Mouse (Mus musculus): Measurements from ENCODE around the gene Brd1. TPM values are rescaled to one million over a fixed set of nuclear protein-coding genes. Genes with fewer than 3 reads are reported as not detected.

The Brd1 gene
- polyA plus RNA-seq, 1 experiment: 34.7 TPM

DNA sequence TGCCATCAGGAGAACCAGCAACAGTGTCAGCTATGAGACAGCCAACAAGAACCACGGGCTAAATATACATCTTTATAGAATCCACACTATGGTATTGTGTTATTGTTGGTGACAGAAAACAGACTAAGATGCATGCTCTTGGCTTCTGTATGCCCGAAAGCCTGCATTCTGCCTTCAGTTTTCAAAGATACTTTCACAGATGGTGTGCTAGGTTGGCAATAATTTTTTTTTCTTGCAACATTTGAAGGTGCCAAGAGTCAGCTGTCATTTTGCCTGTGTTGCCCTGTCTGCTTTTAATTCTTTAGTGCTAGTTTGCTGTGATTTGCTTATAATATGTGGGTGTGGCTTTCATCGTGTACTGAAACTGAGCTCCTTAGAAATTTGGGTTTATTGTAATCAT, 66.4 kb downstream of the Brd1 start:
- no peaks in the 10 kb centered on the region for H3K4me1 ChIP-seq (ENCODE audit: control insufficient read depth, insufficient read depth, low read length)
- TF ChIP-seq CTCF (IDR thresholded peaks at IDR 0.05; ENCODE audit: borderline replicate concordance, insufficient read depth, low read length): no peak
- TF ChIP-seq POLR2A (IDR thresholded peaks at IDR 0.05; ENCODE audit: low read depth, low read length): no peak

DNA sequence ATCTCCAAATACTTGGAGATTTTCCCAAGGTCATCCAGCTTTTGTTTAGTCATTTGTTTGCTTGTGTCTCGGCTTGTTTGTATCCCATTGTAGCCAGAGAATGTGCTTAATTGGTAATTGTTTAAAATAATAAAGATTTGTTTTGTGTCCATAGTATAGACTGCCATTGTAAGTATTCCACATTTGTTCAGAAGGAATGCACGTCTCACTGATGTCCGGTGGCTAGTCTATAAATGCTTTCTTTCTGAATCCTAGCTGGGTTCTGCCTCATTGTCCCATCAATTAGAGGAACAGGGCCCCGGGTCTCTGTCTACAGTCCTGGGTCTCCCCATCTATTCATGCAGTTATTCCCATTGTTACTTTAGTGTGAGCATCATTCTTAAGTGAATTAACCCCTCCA, 68.2 kb downstream of the Brd1 start:
- no peak overlapping the region for H3K27ac ChIP-seq (ENCODE audit: insufficient read depth, low read length)
- TF ChIP-seq POLR2A (IDR thresholded peaks at IDR 0.05; ENCODE audit: low read depth, low read length) (no peak), CTCF (IDR thresholded peaks at IDR 0.05; ENCODE audit: borderline replicate concordance, insufficient read depth, low read length) (no peak)
- H3K4me1 ChIP-seq (ENCODE audit: control insufficient read depth, insufficient read depth, low read length): no peaks in the 10 kb centered on the region
- H3K4me3 ChIP-seq (ENCODE audit: insufficient read depth, low read length): no peak overlapping the region

More for the DNA sequence above, 66.4 kb downstream of the Brd1 start:
- Histone ChIP-seq H3K27ac (ENCODE audit: insufficient read depth, low read length) (no peak overlapping the region), H3K4me3 (ENCODE audit: insufficient read depth, low read length) (no peak overlapping the region)

DNA sequence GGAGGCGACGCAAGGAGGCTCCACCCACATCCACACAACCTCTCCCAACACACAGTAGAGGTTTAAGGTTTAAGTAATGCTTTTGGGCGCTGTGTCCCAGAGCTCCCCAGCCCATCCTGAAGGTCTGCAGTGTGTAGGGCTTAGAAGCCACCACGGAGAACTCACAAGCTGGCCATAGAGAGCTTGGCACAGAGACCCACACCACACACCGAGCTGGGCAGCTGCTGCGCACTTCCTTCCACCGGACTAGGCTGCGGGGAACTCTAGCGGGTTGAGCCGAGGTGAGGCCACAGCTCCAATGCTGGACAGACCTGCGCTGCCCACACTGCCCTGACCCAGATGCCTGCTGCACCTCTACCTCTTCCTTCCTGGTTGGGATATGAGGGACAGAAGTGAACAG, 71.0 kb downstream of the Brd1 start:
- Histone ChIP-seq H3K4me1 (ENCODE audit: control insufficient read depth, insufficient read depth, low read length) (no peaks in the 10 kb centered on the region), H3K27ac (ENCODE audit: insufficient read depth, low read length) (no peak overlapping the region), H3K4me3 (ENCODE audit: insufficient read depth, low read length) (no peak overlapping the region)
- TF ChIP-seq POLR2A (IDR thresholded peaks at IDR 0.05; ENCODE audit: low read depth, low read length) (no peak), CTCF (IDR thresholded peaks at IDR 0.05; ENCODE audit: borderline replicate concordance, insufficient read depth, low read length) (no peak)

DNA sequence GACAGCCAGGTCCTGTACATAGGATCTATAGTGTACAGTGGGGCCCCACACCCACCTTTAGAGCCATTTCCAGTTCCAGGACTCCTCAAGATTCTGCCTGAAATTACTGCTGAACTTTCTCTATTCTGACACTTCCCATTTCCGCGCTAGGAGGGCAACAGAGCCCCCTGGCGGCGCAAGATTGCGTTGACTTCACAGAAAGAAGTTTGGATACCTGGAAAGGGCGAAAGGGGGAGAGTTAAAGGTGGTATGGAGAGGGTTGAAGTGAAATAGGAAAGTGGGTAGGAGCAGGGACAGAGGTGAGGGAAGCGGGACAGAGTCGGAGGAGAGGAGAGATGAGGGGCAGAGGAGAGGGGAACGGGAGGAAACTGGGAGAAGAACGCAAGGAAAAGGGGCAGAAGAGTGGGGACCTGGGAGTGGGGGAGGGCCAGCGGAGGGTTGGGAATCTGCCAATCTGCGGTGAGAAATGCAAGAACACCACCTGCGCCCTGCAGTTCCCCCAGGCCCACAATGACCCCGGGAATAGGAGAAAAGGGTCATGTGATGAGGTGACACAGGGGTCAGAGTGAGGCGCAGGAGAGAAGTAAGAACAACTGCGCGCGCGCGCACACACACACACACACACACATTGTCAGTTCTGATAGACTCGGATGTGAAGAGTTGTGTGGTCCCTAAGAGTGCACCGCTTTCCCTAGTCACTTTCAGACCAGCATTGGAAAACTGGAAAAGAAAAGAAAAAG, 71.8 kb downstream of the Brd1 start:
- peak; percentile 59; the same call in 1 of the 2 replicates for TF ChIP-seq CTCF (IDR thresholded peaks at IDR 0.05; ENCODE audit: borderline replicate concordance, insufficient read depth, low read length)
- no peak for TF ChIP-seq POLR2A (IDR thresholded peaks at IDR 0.05; ENCODE audit: low read depth, low read length)
- Histone ChIP-seq H3K27ac (ENCODE audit: insufficient read depth, low read length) (no peak overlapping the region), H3K4me1 (ENCODE audit: control insufficient read depth, insufficient read depth, low read length) (no peaks in the 10 kb centered on the region), H3K4me3 (ENCODE audit: insufficient read depth, low read length) (no peak overlapping the region)

DNA sequence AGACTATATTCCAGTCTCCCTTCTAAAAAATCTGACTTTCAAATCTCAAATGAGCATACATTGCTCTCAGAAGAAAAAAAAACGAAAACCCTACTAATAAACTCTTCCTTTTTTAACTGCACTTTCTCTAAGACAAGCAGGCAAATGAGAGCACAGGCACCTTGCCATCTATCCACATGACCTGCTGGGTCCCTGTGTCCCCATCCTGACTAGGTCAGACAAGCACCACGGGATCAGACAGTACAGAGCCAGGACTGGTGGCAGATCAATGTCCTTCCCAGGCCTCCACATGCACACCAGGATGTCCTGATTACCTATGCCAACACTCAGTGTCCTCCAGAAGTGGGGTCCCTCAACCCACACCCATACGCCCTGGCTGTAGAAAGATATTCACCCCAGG, 72.4 kb downstream of the Brd1 start:
- no peak for TF ChIP-seq POLR2A (IDR thresholded peaks at IDR 0.05; ENCODE audit: low read depth, low read length)
- TF ChIP-seq CTCF (IDR thresholded peaks at IDR 0.05; ENCODE audit: borderline replicate concordance, insufficient read depth, low read length): no peak
- no peak overlapping the region for H3K4me3 ChIP-seq (ENCODE audit: insufficient read depth, low read length)
- no peaks in the 10 kb centered on the region for H3K4me1 ChIP-seq (ENCODE audit: control insufficient read depth, insufficient read depth, low read length)
- no peak overlapping the region for H3K27ac ChIP-seq (ENCODE audit: insufficient read depth, low read length)

DNA sequence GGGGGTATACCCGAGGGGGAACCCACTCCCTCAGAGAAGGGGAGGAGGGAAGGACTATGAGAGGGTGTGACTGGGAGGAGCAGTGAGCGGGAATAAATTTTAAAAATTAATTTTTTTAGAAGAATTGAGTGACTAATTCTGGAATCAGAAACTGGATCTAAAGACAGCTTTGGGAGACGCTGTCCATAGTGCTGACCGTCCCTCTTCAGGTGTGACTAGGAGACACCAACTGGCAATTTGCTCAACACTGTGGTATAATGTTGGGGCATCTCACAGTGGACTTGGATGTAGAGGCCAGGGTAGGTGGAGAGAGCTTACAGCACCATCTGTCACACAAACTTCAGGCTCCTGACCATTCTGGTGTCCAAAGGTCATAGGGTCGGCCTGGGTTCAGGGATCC, 82.0 kb downstream of the Brd1 start:
- no peak for TF ChIP-seq POLR2A (IDR thresholded peaks at IDR 0.05; ENCODE audit: low read depth, low read length)
- TF ChIP-seq CTCF (IDR thresholded peaks at IDR 0.05; ENCODE audit: borderline replicate concordance, insufficient read depth, low read length): no peak
- no peak overlapping the region for H3K27ac ChIP-seq (ENCODE audit: insufficient read depth, low read length)

DNA sequence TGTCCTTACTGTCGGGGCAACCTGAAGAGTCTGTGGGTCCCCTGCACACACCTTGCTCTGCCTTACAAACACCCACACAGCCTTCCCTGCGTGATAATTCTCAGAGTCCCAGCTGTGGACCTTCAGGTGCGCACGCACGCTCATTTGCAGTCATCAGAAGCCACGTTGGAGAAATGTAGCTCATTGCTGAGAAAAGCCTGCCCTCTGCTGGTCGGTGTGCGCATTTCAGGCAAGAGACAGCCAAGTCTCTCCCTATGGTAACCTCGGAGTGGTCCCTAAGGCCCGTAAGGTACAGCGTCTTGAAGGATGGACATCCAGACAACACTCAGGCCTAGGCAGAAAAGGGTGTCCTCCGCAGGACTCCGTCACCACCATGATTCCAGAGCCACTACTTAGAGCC, 83.0 kb downstream of the Brd1 start:
- TF ChIP-seq POLR2A (IDR thresholded peaks at IDR 0.05; ENCODE audit: low read depth, low read length) (no peak), CTCF (IDR thresholded peaks at IDR 0.05; ENCODE audit: borderline replicate concordance, insufficient read depth, low read length) (peak; percentile 74)
- Histone ChIP-seq H3K4me1 (ENCODE audit: control insufficient read depth, insufficient read depth, low read length) (no peaks in the 10 kb centered on the region), H3K27ac (ENCODE audit: insufficient read depth, low read length) (no peak overlapping the region), H3K4me3 (ENCODE audit: insufficient read depth, low read length) (no peak overlapping the region)

More for the DNA sequence above, 82.0 kb downstream of the Brd1 start:
- no peak overlapping the region for H3K4me3 ChIP-seq (ENCODE audit: insufficient read depth, low read length)
- no peaks in the 10 kb centered on the region for H3K4me1 ChIP-seq (ENCODE audit: control insufficient read depth, insufficient read depth, low read length)

Other genes starting within 250 kb of the Brd1 start
- not detected in 2 replicates for gene Zdhhc25, start 133.9 kb downstream of the Brd1 start, polyA plus RNA-seq (2011; ENCODE audit: insufficient read length, low read depth, missing spikeins)
- gene Zbed4, start 17.4 kb upstream of the Brd1 start, polyA plus RNA-seq (2011; ENCODE audit: insufficient read length, low read depth, missing spikeins): 9.4 and 11.3 TPM in 2 replicates
- gene Alg12, start 85.1 kb upstream of the Brd1 start, polyA plus RNA-seq (2011; ENCODE audit: insufficient read length, low read depth, missing spikeins): 9.1 and 13.0 TPM in 2 replicates
- 29.6 and 34.6 TPM in 2 replicates for gene Creld2, start 85.4 kb upstream of the Brd1 start, polyA plus RNA-seq (2011; ENCODE audit: insufficient read length, low read depth, missing spikeins)
- gene Pim3, start 128.0 kb upstream of the Brd1 start, polyA plus RNA-seq (2011; ENCODE audit: insufficient read length, low read depth, missing spikeins): 9.6 and 11.6 TPM in 2 replicates
- not detected in 2 replicates for gene Ttll8, start 220.2 kb upstream of the Brd1 start, polyA plus RNA-seq (2011; ENCODE audit: insufficient read length, low read depth, missing spikeins)
- gene Mlc1, start 244.8 kb upstream of the Brd1 start, polyA plus RNA-seq (2011; ENCODE audit: insufficient read length, low read depth, missing spikeins): 0.79 TPM in 1 of 2 replicates, not detected in the other
- not detected in 2 replicates for gene Mov10l1, start 248.7 kb upstream of the Brd1 start, polyA plus RNA-seq (2011; ENCODE audit: insufficient read length, low read depth, missing spikeins)

Data from embryonic fibroblast, embryonic 13.5 days (primary cell).